Mouse (Mus musculus) heart, embryonic 16.5 days (tissue): ENCODE results near the gene Ankrd40. TPM values are rescaled to one million over a fixed set of nuclear protein-coding genes. Genes with fewer than 3 reads are reported as not detected.
A peak's percentile ranks its signal among the peaks of the same experiment; 100 is the strongest.

ENCODE experiments used
- ATAC-seq: fragments of 200-750 bp; cut with Nextera tagmentation; replicated peaks from 2 replicates; pipeline ENCODE4 v1.8.0; 2017; ENCODE audit warnings: moderate number of reproducible peaks; ENCODE audit not compliant: insufficient read depth, low FRiP score; ENCODE audit errors: extremely low read depth
- H3K27ac ChIP-seq: fragments of 300-500 bp; sonication (generic); 2 replicates; pipeline ENCODE4 v1.5.1; 2014; ENCODE audit warnings: mild to moderate bottlenecking, low read length, control low read depth, moderate library complexity
- H3K27me3 ChIP-seq: fragments of 300-500 bp; sonication (generic); 2 replicates; pipeline ENCODE4 v1.6.1; 2014; ENCODE audit warnings: low read length, mixed read lengths; ENCODE audit not compliant: control insufficient read depth, insufficient read depth
- H3K36me3 ChIP-seq: fragments of 300-500 bp; sonication (generic); 2 replicates; pipeline ENCODE4 v1.6.1; 2014; ENCODE audit not compliant: control insufficient read depth, insufficient read depth
- H3K4me1 ChIP-seq: fragments of 300-500 bp; sonication (generic); 2 replicates; pipeline ENCODE4 v1.6.1; 2014; ENCODE audit warnings: low read length, mixed read lengths; ENCODE audit not compliant: control insufficient read depth, insufficient read depth
- H3K4me2 ChIP-seq: fragments of 300-500 bp; sonication (generic); 2 replicates; pipeline ENCODE4 v1.6.1; 2014; ENCODE audit warnings: low read depth, mild to moderate bottlenecking, control low read depth, low read length
- H3K4me3 ChIP-seq: fragments of 300-500 bp; sonication (generic); 2 replicates; pipeline ENCODE4 v1.5.1; 2014; ENCODE audit warnings: mild to moderate bottlenecking, control low read depth, low read length
- H3K9ac ChIP-seq: fragments of 300-500 bp; sonication (generic); 2 replicates; pipeline ENCODE4 v1.6.1; 2014; ENCODE audit warnings: low read length, control low read depth
- H3K9me3 ChIP-seq: fragments of 300-500 bp; sonication (generic); replicated peaks from 2 replicates; pipeline ENCODE4 v1.6.1; 2016; ENCODE audit warnings: low read length; ENCODE audit not compliant: control insufficient read depth
- WGBS: fragments of 180-500 bp; shearing (Covaris S2); extraction: QIAGEN DNeasy Blood & Tissue Kit; methylation state at CpG from one replicate; pipeline ENCODE4 v1.1.7; 2014; 5-methylcytosine and 5-hydroxymethylcytosine counted together
- polyA plus RNA-seq: library from polyadenylated mRNA; unstranded; fragments of >200 nt; fragmentation: Nextera tagmentation; extraction: Ambion mirVana; gene quantifications from 2 replicates; pipeline ENCODE4 v1.2.1, GENCODE M21; 2015

Gene Ankrd40
- polyA plus RNA-seq, 1 experiment from 2014 or later = 17.5 TPM

DNA sequence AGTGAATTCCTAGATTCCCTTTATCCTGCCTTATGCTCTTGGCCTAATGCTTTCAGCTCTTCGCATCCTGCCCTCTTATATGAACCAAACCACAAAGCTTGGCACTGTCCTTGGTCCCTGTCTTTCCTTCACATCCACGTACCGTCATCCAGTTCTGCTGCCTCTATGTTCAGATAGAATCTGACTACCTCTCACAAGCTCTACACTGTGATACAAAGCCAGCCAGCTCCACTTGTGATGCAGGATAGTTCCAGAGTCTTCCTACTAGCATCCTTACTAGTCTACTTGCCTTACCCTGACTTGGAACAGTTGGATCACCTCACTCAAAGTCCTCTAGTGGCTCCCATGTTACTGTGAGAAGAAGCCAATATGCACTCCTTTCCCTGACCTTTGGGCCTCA, 2.4 kb downstream of the Ankrd40 start:
- no peak for ATAC-seq
- Histone ChIP-seq H3K9ac (0 out of 2 replicates have a peak overlapping the region, but pooled peaks have one; percentile 3), H3K36me3 (peaks cover 6% of the 10 kb centered on the region), H3K4me2 (no peak overlapping the region; the same call in 1 of the 2 replicates), H3K4me3 (no peak overlapping the region), H3K9me3 (no peaks in the 10 kb centered on the region), H3K27ac (no peak overlapping the region), H3K27me3 (no peaks in the 10 kb centered on the region), H3K4me1 (peaks cover 27% of the 10 kb centered on the region)
- WGBS = 82% methylated on average over 3 of the region's 3 CpGs

- ATAC-seq = no peak
- Histone ChIP-seq H3K36me3 (peaks cover 17% of the 10 kb centered on the region), H3K4me3 (no peak overlapping the region), H3K4me2 (no peak overlapping the region), H3K9ac (no peak overlapping the region), H3K4me1 (peaks cover 23% of the 10 kb centered on the region), H3K9me3 (no peaks in the 10 kb centered on the region), H3K27me3 (no peaks in the 10 kb centered on the region), H3K27ac (no peak overlapping the region)
- WGBS = 89% methylated on average over 6 of the region's 6 CpGs
Observed at GRCm38 (mm10) chr11:94332726-94333125, 4.9 kb downstream of the Ankrd40 start.

DNA sequence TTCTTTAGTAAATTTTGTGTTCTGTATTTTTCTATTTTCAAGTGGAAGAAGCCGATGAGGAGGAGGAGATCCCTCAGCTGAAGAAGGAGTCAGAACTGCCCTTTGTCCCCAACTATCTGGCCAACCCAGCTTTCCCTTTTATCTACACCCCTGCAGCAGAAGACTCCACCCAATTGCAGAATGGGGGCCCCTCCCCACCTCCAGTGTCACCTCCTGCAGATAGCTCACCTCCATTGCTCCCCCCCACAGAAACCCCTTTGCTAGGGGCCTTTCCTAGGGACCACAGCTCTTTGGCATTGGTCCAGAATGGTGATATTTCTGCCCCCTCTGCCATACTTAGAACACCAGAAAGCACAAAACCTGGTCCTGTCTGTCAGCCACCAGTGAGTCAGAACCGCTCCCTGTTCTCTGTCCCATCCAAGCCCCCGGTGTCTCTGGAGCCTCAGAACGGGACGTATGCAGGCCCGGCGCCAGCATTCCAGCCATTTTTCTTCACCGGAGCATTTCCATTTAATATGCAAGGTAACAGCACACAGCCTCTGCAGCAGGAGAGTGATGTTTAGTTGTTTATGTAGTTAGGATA, 6.7 kb downstream of the Ankrd40 start:
- H3K36me3 ChIP-seq = peaks cover 30% of the 10 kb centered on the region

DNA sequence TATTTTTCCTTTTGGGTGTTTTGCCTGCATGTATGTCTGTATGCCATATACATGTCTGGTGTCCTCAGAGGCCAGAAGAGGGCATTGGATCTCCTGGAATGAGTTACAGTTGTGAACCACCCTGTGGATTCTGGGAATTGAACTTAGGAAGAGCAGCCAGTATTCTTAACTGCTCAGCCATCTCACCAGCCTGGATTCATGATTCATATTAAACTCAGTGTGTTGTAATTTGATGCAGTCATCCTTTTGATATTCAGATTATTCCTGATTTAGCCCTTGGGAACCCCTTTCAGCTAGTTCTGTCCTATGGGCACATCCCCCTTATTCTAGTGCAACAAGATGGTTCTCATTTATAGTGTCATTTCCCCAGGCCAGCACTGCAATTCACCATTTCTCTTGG, 8.8 kb downstream of the Ankrd40 start:
- no peak for ATAC-seq
- H3K27ac ChIP-seq = no peak overlapping the region
- H3K9ac ChIP-seq = no peak overlapping the region
- peaks cover 15% of the 10 kb centered on the region for H3K4me1 ChIP-seq
- H3K9me3 ChIP-seq = no peaks in the 10 kb centered on the region
- peaks cover 35% of the 10 kb centered on the region for H3K36me3 ChIP-seq
- no peaks in the 10 kb centered on the region for H3K27me3 ChIP-seq
- no peak overlapping the region for H3K4me3 ChIP-seq
- no peak overlapping the region for H3K4me2 ChIP-seq

More for the DNA sequence above, 6.7 kb downstream of the Ankrd40 start:
- H3K4me2 ChIP-seq = no peak overlapping the region
- peaks cover 18% of the 10 kb centered on the region for H3K4me1 ChIP-seq
- no peak overlapping the region for H3K9ac ChIP-seq
- 0 out of 2 replicates have a peak overlapping the region, but pooled peaks have one; percentile 18 for H3K27ac ChIP-seq
- 66% methylated on average over 8 of the region's 8 CpGs for WGBS
- no peaks in the 10 kb centered on the region for H3K9me3 ChIP-seq
- no peak overlapping the region for H3K4me3 ChIP-seq
- ATAC-seq = no peak
- no peaks in the 10 kb centered on the region for H3K27me3 ChIP-seq

GRCm38 (mm10) chr11:94338347-94338746, 10.5 kb downstream of the Ankrd40 start:
- Histone ChIP-seq H3K4me1 (peaks cover 22% of the 10 kb centered on the region), H3K36me3 (peaks cover 35% of the 10 kb centered on the region), H3K4me2 (no peak overlapping the region), H3K9me3 (no peaks in the 10 kb centered on the region), H3K27ac (no peak overlapping the region), H3K27me3 (no peaks in the 10 kb centered on the region), H3K9ac (no peak overlapping the region), H3K4me3 (no peak overlapping the region)
- no peak for ATAC-seq
- WGBS = 68% methylated on average over 2 of the region's 2 CpGs

- 51% methylated on average over 18 of the region's 18 CpGs for WGBS
Observed at GRCm38 (mm10) chr11:94339732-94340585, 12.2 kb downstream of the Ankrd40 start.

GRCm38 (mm10) chr11:94340948-94341933, 13.4 kb downstream of the Ankrd40 start:
- no peaks in the 10 kb centered on the region for H3K9me3 ChIP-seq
- no peak overlapping the region; the same call in 1 of the 2 replicates for H3K9ac ChIP-seq
- no peak overlapping the region for H3K4me2 ChIP-seq
- no peak overlapping the region for H3K4me3 ChIP-seq
- peaks cover 24% of the 10 kb centered on the region; the same call in 1 of the 2 replicates for H3K4me1 ChIP-seq
- H3K27ac ChIP-seq = no peak overlapping the region
- no peaks in the 10 kb centered on the region for H3K27me3 ChIP-seq
- H3K36me3 ChIP-seq = peaks cover 24% of the 10 kb centered on the region
- 75% methylated on average over 10 of the region's 10 CpGs for WGBS
- ATAC-seq = no peak

More at GRCm38 (mm10) chr11:94339732-94340585, 12.2 kb downstream of the Ankrd40 start:
- Histone ChIP-seq H3K4me1 (peaks cover 20% of the 10 kb centered on the region; the same call in 1 of the 2 replicates), H3K36me3 (peaks cover 31% of the 10 kb centered on the region), H3K27ac (no peak overlapping the region), H3K9me3 (no peaks in the 10 kb centered on the region), H3K9ac (no peak overlapping the region), H3K4me3 (no peak overlapping the region), H3K4me2 (no peak overlapping the region), H3K27me3 (no peaks in the 10 kb centered on the region)
- ATAC-seq = peak; percentile 55; the same call in 1 of the 2 replicates

- H3K9ac ChIP-seq = peak overlapping the region; percentile 11; the same call in 1 of the 2 replicates
- ATAC-seq = no peak
- H3K4me3 ChIP-seq = no peak overlapping the region
- 39% methylated on average over 13 of the region's 13 CpGs for WGBS
- H3K27me3 ChIP-seq = no peaks in the 10 kb centered on the region
- no peak overlapping the region for H3K27ac ChIP-seq
- H3K4me1 ChIP-seq = peaks cover 31% of the 10 kb centered on the region; the same call in 1 of the 2 replicates
- H3K9me3 ChIP-seq = no peaks in the 10 kb centered on the region
- peaks cover 18% of the 10 kb centered on the region for H3K36me3 ChIP-seq
- H3K4me2 ChIP-seq = no peak overlapping the region
Observed at GRCm38 (mm10) chr11:94342114-94342905, 14.5 kb downstream of the Ankrd40 start.
